Mouse (Mus musculus): ENCODE measurements around the gene Ccser2. TPM values are rescaled to one million over a fixed set of nuclear protein-coding genes. Genes with fewer than 3 reads are reported as not detected.

The Ccser2 gene
- total and polyA plus RNA-seq, 3 experiments = 8.8 to 9.6 (median 9.3) TPM

DNA sequence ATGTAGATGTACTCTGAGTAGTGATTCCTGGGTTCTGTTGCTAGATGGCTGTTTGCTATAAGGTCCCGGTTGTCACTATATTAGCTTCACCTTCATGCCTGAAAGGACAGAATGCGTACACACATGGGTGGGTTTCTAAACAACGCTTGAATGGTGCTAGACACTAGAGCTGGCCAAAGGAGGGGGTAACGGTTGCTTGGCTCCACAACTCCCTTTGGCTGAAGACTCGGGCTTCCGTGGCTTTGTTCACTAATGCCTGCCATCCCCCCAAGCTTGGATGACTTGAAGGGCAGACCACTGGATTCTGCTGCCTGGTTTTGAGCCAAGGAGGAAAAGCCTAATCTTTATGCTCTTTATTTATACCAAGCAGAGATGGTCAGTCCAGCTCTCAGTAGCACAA, 98.3 kb downstream of the Ccser2 start:
- no peaks in the 10 kb centered on the region for H3K27me3 ChIP-seq (replicated peaks)
- DNase-seq (ENCODE audit: extremely low read depth) = no peak
- no peaks in the 10 kb centered on the region for H3K9me3 ChIP-seq (replicated peaks; ENCODE audit: low read length)
- H3K36me3 ChIP-seq (replicated peaks in 1 of 2; ENCODE audit: control insufficient read depth in 1 of 2, insufficient read depth in 1 of 2, low read length in 1 of 2) = peaks cover 0 to 1% of the 10 kb centered on the region in 2 experiments
- H3K4me2 ChIP-seq (ENCODE audit: insufficient read depth, low read depth, poor library complexity, severe bottlenecking) = no peak overlapping the region
- no peak overlapping the region for H3K27ac ChIP-seq (ENCODE audit: insufficient read depth, low read depth)
- in situ Hi-C loops (cut with MboI; ENCODE audit: low pct_ligation_motif_present, low pct_unique_long_range_greater_than_20kb, low sequenced_read_pairs) = loop anchor here (25.0 kb wide), 1 partner anchor 267 kb away; the partner anchor contains the start of gene Ghitm
- H3K9ac ChIP-seq (ENCODE audit: insufficient read depth, low read depth) = no peak overlapping the region
- dilution Hi-C loops (cut with MboI; ENCODE audit: extremely low pct_ligation_motif_present, extremely low pct_unique_long_range_greater_than_20kb, low sequenced_read_pairs) = no loop called here
- no peak overlapping the region for H3K4me3 ChIP-seq (replicated peaks in 1 of 3; ENCODE audit: low read depth in 2 of 3, low read length in 2 of 3, poor library complexity in 1 of 3)
- no peaks in the 10 kb centered on the region for H3K79me2 ChIP-seq (replicated peaks; ENCODE audit: control insufficient read depth, extremely low read depth, insufficient read depth, poor library complexity, severe bottlenecking)
- TF ChIP-seq SIN3A (IDR thresholded peaks at IDR 0.05; ENCODE audit: low read length) = no peak
- TF ChIP-seq JUN (IDR thresholded peaks at IDR 0.05; ENCODE audit: insufficient read depth, low read depth, low read length) = no peak
- no peak for TF ChIP-seq NRF1 (IDR thresholded peaks at IDR 0.05; ENCODE audit: low read depth, low read length)
- no peak for TF ChIP-seq JUND (conservative IDR thresholded peaks at IDR 0.05; ENCODE audit: low read depth, low read length)
- TF ChIP-seq ZNF384 (IDR thresholded peaks at IDR 0.05; ENCODE audit: low read depth, low read length) = no peak
- no peak for TF ChIP-seq CHD2 (IDR thresholded peaks at IDR 0.05; ENCODE audit: low read length)
- TF ChIP-seq IRF4 (IDR thresholded peaks at IDR 0.05; ENCODE audit: low read depth, low read length) = no peak
- no peak for TF ChIP-seq POLR2AphosphoS2 (IDR thresholded peaks at IDR 0.05; ENCODE audit: low read depth, low read length)
- TF ChIP-seq RAD21 (IDR thresholded peaks at IDR 0.05; ENCODE audit: low read depth, low read length) = no peak
- TF ChIP-seq NELFE (IDR thresholded peaks at IDR 0.05; ENCODE audit: low read depth, low read length) = no peak
- TF ChIP-seq USF2 (conservative IDR thresholded peaks at IDR 0.05; ENCODE audit: low read depth, low read length) = no peak
- TF ChIP-seq ZC3H11A (IDR thresholded peaks at IDR 0.05; ENCODE audit: low read depth, low read length) = no peak
- H3K4me1 ChIP-seq (ENCODE audit: control insufficient read depth in 1 of 2, insufficient read depth in 2 of 2) = peaks cover 2 to 30% of the 10 kb centered on the region in 2 experiments; a peak in 3 of 4 replicates

DNA sequence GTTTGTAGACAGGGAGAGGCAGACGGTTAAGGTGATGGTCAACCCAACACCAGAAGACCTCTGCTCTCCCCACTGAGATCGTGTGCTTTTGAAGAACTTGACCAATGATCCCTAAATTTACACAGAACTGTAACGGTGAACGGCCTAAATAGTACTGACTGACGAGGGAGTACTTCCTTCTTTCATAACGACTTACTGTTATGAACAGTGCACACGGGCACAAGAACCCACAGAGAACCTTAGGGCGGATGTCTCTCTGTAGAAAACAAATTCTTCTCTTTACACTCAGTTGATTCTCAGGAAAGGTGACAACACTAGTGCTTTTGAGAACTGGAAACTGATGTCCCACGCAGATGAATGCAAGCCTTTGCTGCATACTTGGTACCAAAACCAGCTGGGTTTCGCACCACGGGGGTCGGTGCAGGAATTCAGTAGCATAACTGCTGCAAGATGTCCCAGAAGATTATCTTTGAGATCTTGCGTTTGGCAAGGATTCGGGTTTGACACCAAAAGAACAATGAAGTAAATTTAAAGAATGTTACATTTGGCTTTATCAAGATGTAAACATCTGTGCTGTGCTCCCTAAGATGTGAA, 99.7 kb downstream of the Ccser2 start:
- Histone ChIP-seq H3K9me3 (replicated peaks; ENCODE audit: low read length) (no peaks in the 10 kb centered on the region), H3K9ac (ENCODE audit: insufficient read depth, low read depth) (no peak overlapping the region), H3K4me3 (replicated peaks in 1 of 3; ENCODE audit: low read depth in 2 of 3, low read length in 2 of 3, poor library complexity in 1 of 3) (no peak overlapping the region), H3K36me3 (replicated peaks in 1 of 2; ENCODE audit: control insufficient read depth in 1 of 2, insufficient read depth in 1 of 2, low read length in 1 of 2) (no peaks in the 10 kb centered on the region), H3K27ac (ENCODE audit: insufficient read depth, low read depth) (no peak overlapping the region), H3K79me2 (replicated peaks; ENCODE audit: control insufficient read depth, extremely low read depth, insufficient read depth, poor library complexity, severe bottlenecking) (no peaks in the 10 kb centered on the region), H3K4me2 (ENCODE audit: insufficient read depth, low read depth, poor library complexity, severe bottlenecking) (no peak overlapping the region), H3K4me1 (ENCODE audit: control insufficient read depth in 1 of 2, insufficient read depth in 2 of 2) (peaks cover 2 to 26% of the 10 kb centered on the region in 2 experiments; a peak in 3 of 4 replicates), H3K27me3 (replicated peaks) (no peaks in the 10 kb centered on the region)
- in situ Hi-C loops (cut with MboI; ENCODE audit: low pct_ligation_motif_present, low pct_unique_long_range_greater_than_20kb, low sequenced_read_pairs) = loop anchor here (5.0 to 25.0 kb wide), 3 partner anchors 66 to 268 kb away; partner anchors contain the start of gene Ghitm
- TF ChIP-seq GABPA (IDR thresholded peaks at IDR 0.05; ENCODE audit: insufficient replicate concordance, low read depth, low read length) (no peak), E2F4 (IDR thresholded peaks at IDR 0.05; ENCODE audit: insufficient replicate concordance, low read depth, low read length) (no peak), ZNF384 (IDR thresholded peaks at IDR 0.05; ENCODE audit: low read depth, low read length) (no peak), POLR2AphosphoS2 (IDR thresholded peaks at IDR 0.05; ENCODE audit: low read depth, low read length) (no peak), RCOR1 (conservative IDR thresholded peaks at IDR 0.05; ENCODE audit: low read depth, low read length) (no peak), CTCF (conservative IDR thresholded peaks at IDR 0.05 in 1 of 2, IDR thresholded peaks at IDR 0.05 in 1 of 2; ENCODE audit: low read depth in 2 of 2, low read length in 2 of 2) (no peak), RAD21 (IDR thresholded peaks at IDR 0.05; ENCODE audit: low read depth, low read length) (no peak), ETS1 (conservative IDR thresholded peaks at IDR 0.05; ENCODE audit: low read depth, low read length) (no peak), MAX (IDR thresholded peaks at IDR 0.05; ENCODE audit: low read length) (no peak), CHD1 (IDR thresholded peaks at IDR 0.05; ENCODE audit: low read depth, low read length) (no peak), IRF4 (IDR thresholded peaks at IDR 0.05; ENCODE audit: low read depth, low read length) (no peak), NRF1 (IDR thresholded peaks at IDR 0.05; ENCODE audit: low read depth, low read length) (no peak), ZMIZ1 (IDR thresholded peaks at IDR 0.05; ENCODE audit: low read depth, low read length) (no peak), UBTF (IDR thresholded peaks at IDR 0.05; ENCODE audit: low read depth, low read length) (no peak), SMC3 (IDR thresholded peaks at IDR 0.05; ENCODE audit: low read depth, low read length) (no peak), KAT2A (IDR thresholded peaks at IDR 0.05; ENCODE audit: insufficient replicate concordance, low read length) (no peak), ELF1 (IDR thresholded peaks at IDR 0.05; ENCODE audit: low read depth, low read length) (no peak), EP300 (IDR thresholded peaks at IDR 0.05; ENCODE audit: low read length) (no peak)
- DNase-seq (ENCODE audit: extremely low read depth) = no peak
- dilution Hi-C loops (cut with MboI; ENCODE audit: extremely low pct_ligation_motif_present, extremely low pct_unique_long_range_greater_than_20kb, low sequenced_read_pairs) = no loop called here
